Mouse (Mus musculus) myocyte (in vitro differentiated cells): ENCODE data around the gene Aox2. TPM values are rescaled to one million over a fixed set of nuclear protein-coding genes. Genes with fewer than 3 reads are reported as not detected.

Experiments
- H3K27me3 ChIP-seq: one replicate; pipeline ENCODE4 v1.6.1; 2011; ENCODE audit not compliant: control insufficient read depth, insufficient read depth, insufficient read length
- H3K36me3 ChIP-seq: one replicate; pipeline ENCODE4 v1.6.1; 2011; ENCODE audit not compliant: control insufficient read depth, insufficient read depth
- H3K4me2 ChIP-seq: one replicate; pipeline ENCODE4 v1.6.1; 2011; ENCODE audit warnings: low read depth, control low read depth
- H3K4me3 ChIP-seq: one replicate; pipeline ENCODE4 v1.5.1; 2011; ENCODE audit warnings: mild to moderate bottlenecking, control low read depth, moderate library complexity
- H3K79me2 ChIP-seq: one replicate; pipeline ENCODE4 v1.6.1; 2011; ENCODE audit not compliant: control insufficient read depth, insufficient read depth
- H3ac ChIP-seq: one replicate; pipeline ENCODE4 v1.6.1; 2011; ENCODE audit not compliant: control insufficient read depth, insufficient read length
- CEBPB ChIP-seq: IDR thresholded peaks from 2 replicates; pipeline ENCODE4 v1.6.1; 2011; ENCODE audit warnings: mild to moderate bottlenecking, moderate library complexity; ENCODE audit not compliant: poor library complexity, insufficient read depth, severe bottlenecking
- E2F4 ChIP-seq: IDR thresholded peaks from one replicate; pipeline ENCODE4 v1.6.1; 2011; ENCODE audit warnings: mild to moderate bottlenecking, control low read depth, moderate library complexity; ENCODE audit not compliant: insufficient read depth
- MAX ChIP-seq: IDR thresholded peaks from one replicate; pipeline ENCODE4 v1.6.1; 2011; ENCODE audit warnings: low read depth, mild to moderate bottlenecking, control low read depth
- MYOD1 ChIP-seq, 3 experiments: IDR thresholded peaks; one replicate each; pipeline ENCODE4 v1.6.1; 2011; ENCODE audit warnings: control low read depth in 2 of 3, low read depth in 2 of 3, mild to moderate bottlenecking in 2 of 3, moderate library complexity in 1 of 3; ENCODE audit not compliant: insufficient read length in 2 of 3, control insufficient read depth in 1 of 3
- MYOG ChIP-seq, 3 experiments: IDR thresholded peaks; one replicate each; pipeline ENCODE4 v1.6.1; 2011; ENCODE audit warnings: control low read depth in 2 of 3, low read depth in 2 of 3, mild to moderate bottlenecking in 2 of 3; ENCODE audit not compliant: insufficient read length in 2 of 3, control insufficient read depth in 1 of 3, insufficient read depth in 1 of 3
- POLR2A ChIP-seq: IDR thresholded peaks from one replicate; pipeline ENCODE4 v1.6.1; 2011; ENCODE audit warnings: low read depth, mild to moderate bottlenecking, control low read depth, moderate library complexity; ENCODE audit not compliant: insufficient read length
- POLR2AphosphoS2 ChIP-seq: IDR thresholded peaks from one replicate; pipeline ENCODE4 v1.6.1; 2011; ENCODE audit warnings: low read depth, control low read depth; ENCODE audit not compliant: insufficient read length
- REST ChIP-seq: IDR thresholded peaks from one replicate; pipeline ENCODE4 v1.6.1; 2011; ENCODE audit warnings: mild to moderate bottlenecking, control low read depth, moderate library complexity; ENCODE audit not compliant: insufficient read depth, insufficient read length
- SRF ChIP-seq: IDR thresholded peaks from one replicate; pipeline ENCODE4 v1.6.1; 2011; ENCODE audit warnings: low read depth; ENCODE audit not compliant: control insufficient read depth, insufficient read length
- TCF12 ChIP-seq: IDR thresholded peaks from one replicate; pipeline ENCODE4 v1.6.1; 2011; ENCODE audit warnings: mild to moderate bottlenecking, control low read depth; ENCODE audit not compliant: poor library complexity, insufficient read depth, severe bottlenecking
- TCF3 ChIP-seq: IDR thresholded peaks from one replicate; pipeline ENCODE4 v1.6.1; 2011; ENCODE audit warnings: low read depth, control low read depth; ENCODE audit not compliant: insufficient read length
- USF1 ChIP-seq: IDR thresholded peaks from one replicate; pipeline ENCODE4 v1.6.1; 2011; ENCODE audit warnings: low read depth, mild to moderate bottlenecking, control low read depth, moderate library complexity
- polyA plus RNA-seq: library from polyadenylated mRNA; unstranded; fragments of >200 nt; fragmentation: generic; extraction: Trizol; gene quantifications from one replicate; pipeline ENCODE4 v1.2.1, GENCODE M21; 2012; ENCODE audit warnings: missing spikeins

The Aox2 gene
- polyA plus RNA-seq, 1 experiment, result not detected

DNA sequence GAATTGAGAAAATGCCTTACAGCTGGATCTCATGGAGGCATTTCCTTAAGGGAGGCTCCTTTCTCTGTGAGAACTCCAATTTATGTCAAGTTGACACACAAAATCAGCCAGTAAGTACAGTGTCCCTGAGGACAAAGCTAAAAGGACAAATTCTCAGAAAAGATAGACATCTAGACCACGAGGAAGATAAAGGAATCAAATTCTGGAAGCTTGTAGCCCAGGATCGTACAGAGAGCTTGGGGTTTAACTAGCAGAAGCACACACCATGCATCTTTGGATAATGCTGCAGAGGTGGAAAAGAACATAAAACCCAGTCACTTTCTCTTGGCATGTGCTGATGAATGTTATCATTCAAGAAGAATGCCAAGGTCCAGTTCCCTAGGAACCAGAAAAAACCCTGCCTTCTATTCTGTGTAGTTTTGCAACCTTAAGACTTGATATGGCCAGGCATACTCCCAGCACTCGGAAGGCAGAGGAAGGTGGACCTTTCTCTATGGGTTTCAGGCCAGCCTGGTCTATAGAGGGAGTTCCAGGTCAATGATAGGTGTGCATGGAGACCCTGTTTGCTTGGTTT, 97.5 kb downstream of the Aox2 start:
- TF ChIP-seq TCF3 (no peak), CEBPB (no peak), REST (no peak), MYOD1 (IDR thresholded peaks at IDR 0.05; ENCODE audit: control insufficient read depth in 1 of 3, insufficient read length in 2 of 3, low read depth in 2 of 3) (no peak), E2F4 (no peak)
- no peaks in the 10 kb centered on the region for H3K36me3 ChIP-seq
- H3K79me2 ChIP-seq, result no peaks in the 10 kb centered on the region
- H3K4me2 ChIP-seq, result no peak overlapping the region
- H3K4me3 ChIP-seq, result no peak overlapping the region
- no peak overlapping the region for H3ac ChIP-seq
- H3K27me3 ChIP-seq, result no peaks in the 10 kb centered on the region

GRCm38 (mm10) chr1:58382586-58383281, 104.6 kb downstream of the Aox2 start:
- TF ChIP-seq TCF3 (no peak), MAX (no peak), MYOG (IDR thresholded peaks at IDR 0.05; ENCODE audit: control insufficient read depth in 1 of 3, insufficient read depth in 1 of 3, insufficient read length in 2 of 3, low read depth in 2 of 3) (no peak), POLR2A (no peak), CEBPB (peak; percentile 54; the same call in 1 of the 2 replicates), E2F4 (no peak)
- H3ac ChIP-seq, result no peak overlapping the region
- H3K36me3 ChIP-seq, result no peaks in the 10 kb centered on the region
- no peak overlapping the region for H3K4me3 ChIP-seq
- no peaks in the 10 kb centered on the region for H3K27me3 ChIP-seq
- no peak overlapping the region for H3K4me2 ChIP-seq
- H3K79me2 ChIP-seq, result no peaks in the 10 kb centered on the region

- peaks cover 17% of the 10 kb centered on the region for H3K36me3 ChIP-seq
- H3ac ChIP-seq, result peak overlapping the region; percentile 37
- H3K27me3 ChIP-seq, result no peaks in the 10 kb centered on the region
- H3K4me2 ChIP-seq, result peak overlapping the region; percentile 96
- H3K79me2 ChIP-seq, result peaks cover 49% of the 10 kb centered on the region
- H3K4me3 ChIP-seq, result peak overlapping the region; percentile 97
- no peak for TF ChIP-seq MYOD1 (IDR thresholded peaks at IDR 0.05; ENCODE audit: control insufficient read depth in 1 of 3, insufficient read length in 2 of 3, low read depth in 2 of 3)
- no peak for TF ChIP-seq CEBPB
- TF ChIP-seq SRF, result no peak
- TF ChIP-seq USF1, result no peak
- no peak for TF ChIP-seq E2F4
- no peak for TF ChIP-seq MYOG (IDR thresholded peaks at IDR 0.05; ENCODE audit: control insufficient read depth in 1 of 3, insufficient read depth in 1 of 3, insufficient read length in 2 of 3, low read depth in 2 of 3)
- TF ChIP-seq MAX, result no peak
- TF ChIP-seq REST, result no peak
- no peak for TF ChIP-seq POLR2AphosphoS2
- no peak for TF ChIP-seq TCF12
- no peak for TF ChIP-seq TCF3
- no peak for TF ChIP-seq POLR2A
These were observed 113.5 kb downstream of the Aox2 start for GRCm38 (mm10) chr1:58391421-58392267.

DNA sequence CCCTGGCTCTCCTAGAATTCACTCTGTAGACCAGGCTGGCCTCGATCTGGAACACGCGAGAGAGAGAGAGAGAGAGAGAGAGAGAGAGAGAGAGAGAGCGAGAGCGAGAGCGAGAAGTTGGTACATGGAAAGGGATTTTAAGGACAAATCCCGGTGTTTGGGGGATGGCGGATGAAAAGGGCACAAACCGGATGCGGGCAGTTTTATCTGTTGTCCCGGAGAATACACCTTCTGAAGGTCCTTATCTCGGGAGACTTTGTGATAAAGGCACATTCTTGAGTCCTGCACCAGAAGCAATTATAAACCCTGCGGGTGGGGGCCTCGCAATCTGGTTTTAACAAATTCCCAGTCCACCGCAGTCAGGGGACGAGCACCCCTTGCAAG, 114.1 kb downstream of the Aox2 start:
- Histone ChIP-seq H3ac (peak overlapping the region; percentile 37), H3K79me2 (peaks cover 55% of the 10 kb centered on the region), H3K4me2 (peak overlapping the region; percentile 96), H3K36me3 (peaks cover 23% of the 10 kb centered on the region), H3K4me3 (peak overlapping the region; percentile 97), H3K27me3 (no peaks in the 10 kb centered on the region)
- TF ChIP-seq SRF (no peak), MYOG (IDR thresholded peaks at IDR 0.05; ENCODE audit: control insufficient read depth in 1 of 3, insufficient read depth in 1 of 3, insufficient read length in 2 of 3, low read depth in 2 of 3) (no peak), MYOD1 (IDR thresholded peaks at IDR 0.05; ENCODE audit: control insufficient read depth in 1 of 3, insufficient read length in 2 of 3, low read depth in 2 of 3) (no peak), TCF3 (no peak), POLR2AphosphoS2 (no peak), E2F4 (no peak), MAX (no peak), POLR2A (no peak), CEBPB (no peak), REST (no peak)
